Mouse (Mus musculus) 3134 (cell line): ENCODE data around the gene Adam11.

ENCODE experiments used
- DNase-seq: peaks from one replicate; pipeline ENCODE4 v3.0.0-alpha.2; 2011; ENCODE audit warnings: low spot score; ENCODE audit not compliant: insufficient read length; ENCODE audit errors: extremely low read depth

The Adam11 gene

GRCm38 (mm10) chr11:102821231-102821630 lies 60.0 kb downstream of the Adam11 start:
- DNase-seq = no peak

GRCm38 (mm10) chr11:102826476-102826875 lies 65.2 kb downstream of the Adam11 start:
- no peak for DNase-seq

GRCm38 (mm10) chr11:102827097-102827496 lies 65.9 kb downstream of the Adam11 start:
- no peak for DNase-seq
